In the genomic region with DNA sequence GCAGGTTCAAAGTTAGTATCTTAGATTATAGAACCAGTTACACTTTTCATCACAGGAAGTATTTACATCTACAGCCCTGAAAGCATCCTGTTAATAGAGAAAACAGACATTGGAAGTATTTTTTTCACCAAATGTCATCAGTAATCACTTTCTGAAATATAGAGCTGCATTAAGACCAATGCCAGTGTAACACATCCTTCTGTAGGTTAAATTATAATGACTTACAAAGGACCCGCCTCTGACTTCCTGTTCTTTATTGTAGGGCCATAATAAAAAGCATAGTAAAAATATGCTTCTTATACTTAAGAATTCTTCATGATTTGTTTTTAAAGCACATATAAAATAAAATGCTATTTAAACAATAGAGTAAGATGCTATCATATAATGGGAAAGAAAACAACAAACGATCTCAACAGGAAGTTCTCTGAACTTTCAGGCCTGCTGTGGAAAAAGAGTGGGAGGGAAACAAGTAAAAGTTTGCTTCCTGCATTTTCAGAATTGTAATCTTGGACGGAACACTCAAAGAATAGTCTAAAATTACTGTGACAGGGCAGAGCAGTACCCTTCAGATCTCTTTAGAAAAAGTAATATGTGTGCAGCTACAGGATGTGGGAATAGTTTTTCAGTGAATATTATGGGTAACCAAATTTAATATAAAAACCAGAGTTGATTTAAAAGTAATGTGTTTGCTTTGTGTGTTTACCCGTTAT, we compare ENCODE assay signal across 15 mouse cellular contexts.
"Had no signal": no experiment of that assay in that cellular context is flagged by ENCODE, and none has a peak within 500 bp of the region (broad histone marks: within the 10 kb centered on the region; RNA-seq: fewer than 3 reads in every experiment).

No protein-coding gene starts in this region.

- H3K4me3 ChIP-seq: midbrain, embryonic 13.5 days; midbrain, embryonic 15.5 days; neural tube, embryonic 13.5 days; neural tube, embryonic 15.5 days had no signal

- H3K27ac ChIP-seq: midbrain, embryonic 13.5 days; midbrain, embryonic 15.5 days; neural tube, embryonic 13.5 days; neural tube, embryonic 15.5 days had no signal

- ATAC-seq: midbrain, embryonic 13.5 days; midbrain, embryonic 15.5 days had no signal

- DNase-seq: lung, adult 18-20 months; lung, postnatal 10 days; lung, postnatal 4 days; retina, postnatal 1 day; right cerebral cortex, adult 18-20 months; right cerebral cortex, postnatal 25 days; right cerebral cortex, postnatal 4 days; spleen, adult 18-20 months; thymus, adult 2 months; thymus, postnatal 25 days; thymus, postnatal 4 days had no signal
